Mouse (Mus musculus) macrophage (primary cell): ENCODE measurements around the gene Atp2a1. TPM values are rescaled to one million over a fixed set of nuclear protein-coding genes. Genes with fewer than 3 reads are reported as not detected.

Experiments
- H3K27ac ChIP-seq: fragments of 350-480 bp; formaldehyde crosslinking; 2 replicates; pipeline ENCODE4 v1.9.0; 2021
- H3K36me3 ChIP-seq: fragments of 350-480 bp; formaldehyde crosslinking; 2 replicates; pipeline ENCODE4 v1.9.0; 2021; ENCODE audit errors: inconsistent target
- H3K4me3 ChIP-seq: fragments of 350-480 bp; formaldehyde crosslinking; 2 replicates; pipeline ENCODE4 v1.9.0; 2021; ENCODE audit errors: inconsistent target
- H3K79me2 ChIP-seq: fragments of 350-480 bp; formaldehyde crosslinking; 2 replicates; pipeline ENCODE4 v1.9.0; 2021; ENCODE audit errors: inconsistent target
- WGBS: methylation state at CpG from one replicate; pipeline ENCODE4 v1.1.7; 2026; ENCODE audit warnings: inconsistent platforms; ENCODE audit not compliant: missing documents; 5-methylcytosine and 5-hydroxymethylcytosine counted together
- polyA plus RNA-seq: library from polyadenylated mRNA; stranded (reverse); fragments of 250-400 nt; gene quantifications from 3 replicates; pipeline ENCODE4 v1.2.4, GENCODE M21; 2018; ENCODE audit warnings: inconsistent platforms

Gene Atp2a1
- polyA plus RNA-seq, 1 experiment from 2014 or later = not detected

DNA sequence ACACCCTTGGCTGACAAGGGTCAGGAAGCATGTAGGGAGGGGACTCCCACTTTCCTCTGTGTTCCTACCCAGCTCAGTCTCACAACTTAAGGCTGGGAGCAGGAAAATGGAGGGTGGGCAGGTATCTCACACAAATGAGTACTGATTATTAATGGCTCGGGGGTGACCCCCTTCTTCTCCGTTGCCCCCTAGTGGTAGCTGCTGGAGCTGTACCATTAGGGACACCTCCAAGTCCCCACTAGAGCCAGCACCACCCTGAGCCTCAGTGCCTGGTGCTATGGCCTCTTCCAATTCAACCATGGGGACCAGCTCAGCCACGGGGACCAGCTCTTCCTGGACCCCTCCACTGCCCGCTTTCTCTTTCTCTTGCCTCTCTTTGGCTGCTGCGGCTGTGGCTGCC, 4.4 kb upstream of the Atp2a1 start:
- WGBS = 51% methylated on average over 5 of the region's 5 CpGs
- no peak overlapping the region for H3K27ac ChIP-seq
- H3K79me2 ChIP-seq = no peaks in the 10 kb centered on the region
- H3K36me3 ChIP-seq = peaks cover 41% of the 10 kb centered on the region
- no peak overlapping the region for H3K4me3 ChIP-seq

DNA sequence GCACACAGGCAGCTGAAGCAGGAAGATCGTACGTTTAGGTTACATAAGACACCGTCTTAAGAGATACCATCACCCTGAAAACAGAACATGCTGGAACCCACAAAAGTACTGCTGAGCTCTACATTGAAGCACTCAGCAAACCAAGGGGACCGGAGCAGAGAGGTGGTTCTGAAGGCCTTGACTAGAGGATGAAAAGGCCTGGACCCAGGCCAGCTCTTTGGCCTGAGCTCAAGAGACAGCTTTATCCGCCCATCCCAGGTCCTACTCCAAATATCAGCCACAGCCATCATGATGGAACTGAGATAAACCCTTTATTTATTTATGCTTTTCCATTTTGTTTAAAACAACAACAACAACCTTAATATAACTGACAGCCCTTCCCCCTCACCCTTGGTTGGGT, 3.8 kb upstream of the Atp2a1 start:
- WGBS = 86% methylated on average over 5 of the region's 5 CpGs
- no peak overlapping the region for H3K27ac ChIP-seq
- H3K36me3 ChIP-seq = peaks cover 37% of the 10 kb centered on the region
- no peaks in the 10 kb centered on the region for H3K79me2 ChIP-seq
- H3K4me3 ChIP-seq = no peak overlapping the region

DNA sequence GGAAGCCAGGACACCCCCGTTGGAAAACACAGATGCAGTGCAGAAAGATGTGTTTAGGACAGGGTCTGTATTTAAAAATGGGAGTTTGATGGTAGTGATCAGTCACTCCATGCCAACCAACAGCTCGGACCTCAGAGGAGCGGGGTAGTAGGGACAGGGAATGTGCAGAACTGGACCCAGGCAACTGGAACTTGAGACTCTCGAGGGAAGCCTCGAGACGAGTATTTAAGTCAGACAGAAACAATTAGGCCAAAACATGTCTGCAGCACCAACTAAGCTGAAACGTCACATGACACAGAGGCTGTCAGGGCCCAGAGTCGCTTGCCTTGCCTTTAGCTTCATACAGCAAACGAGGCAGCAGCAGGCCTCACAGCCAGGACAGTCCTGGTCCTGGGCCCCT, 3.2 kb upstream of the Atp2a1 start:
- WGBS = 83% methylated on average over 8 of the region's 9 CpGs
- no peak overlapping the region for H3K27ac ChIP-seq
- H3K36me3 ChIP-seq = peaks cover 31% of the 10 kb centered on the region
- no peaks in the 10 kb centered on the region for H3K79me2 ChIP-seq
- H3K4me3 ChIP-seq = no peak overlapping the region

DNA sequence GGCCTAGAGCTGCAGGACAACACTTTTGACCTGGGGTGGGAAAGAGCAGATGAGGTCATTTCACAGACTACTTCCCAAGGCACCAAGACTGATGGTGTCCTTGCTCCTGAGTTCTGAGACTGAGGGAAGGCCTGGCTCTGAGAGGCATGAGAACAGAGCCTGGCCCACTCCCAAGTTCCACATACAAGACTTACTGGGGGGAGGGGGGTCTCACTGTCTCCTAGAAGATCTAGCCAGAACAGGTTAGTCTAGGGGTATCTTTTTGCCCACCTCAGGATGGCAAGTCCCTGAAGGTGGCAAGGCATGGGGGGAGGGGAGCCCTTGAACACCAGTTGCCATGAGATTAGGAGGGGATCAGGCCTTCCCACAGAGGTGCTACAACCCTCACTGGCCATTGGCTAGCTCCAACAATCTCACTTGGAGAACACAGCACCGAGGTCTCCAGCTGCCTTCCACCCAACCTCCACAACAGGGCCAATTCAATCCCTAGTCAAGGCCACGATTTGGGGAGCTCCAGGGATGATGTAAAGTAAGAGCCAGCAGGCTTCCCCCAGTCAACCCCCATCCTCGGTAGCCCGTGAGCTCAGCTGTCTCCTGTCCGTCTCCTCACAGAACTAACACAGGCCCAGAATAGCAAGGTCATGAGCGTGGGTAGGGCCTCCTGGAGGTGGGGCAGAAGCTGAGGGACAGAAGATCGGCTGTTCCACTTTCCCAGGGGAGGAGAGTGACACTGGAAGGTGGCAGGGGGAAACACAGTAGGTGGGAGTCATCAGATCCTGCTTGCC, 2.5 kb upstream of the Atp2a1 start:
- WGBS = 71% methylated on average over 5 of the region's 7 CpGs
- H3K27ac ChIP-seq = no peak overlapping the region
- no peaks in the 10 kb centered on the region for H3K79me2 ChIP-seq
- H3K36me3 ChIP-seq = peaks cover 29% of the 10 kb centered on the region
- no peak overlapping the region for H3K4me3 ChIP-seq

DNA sequence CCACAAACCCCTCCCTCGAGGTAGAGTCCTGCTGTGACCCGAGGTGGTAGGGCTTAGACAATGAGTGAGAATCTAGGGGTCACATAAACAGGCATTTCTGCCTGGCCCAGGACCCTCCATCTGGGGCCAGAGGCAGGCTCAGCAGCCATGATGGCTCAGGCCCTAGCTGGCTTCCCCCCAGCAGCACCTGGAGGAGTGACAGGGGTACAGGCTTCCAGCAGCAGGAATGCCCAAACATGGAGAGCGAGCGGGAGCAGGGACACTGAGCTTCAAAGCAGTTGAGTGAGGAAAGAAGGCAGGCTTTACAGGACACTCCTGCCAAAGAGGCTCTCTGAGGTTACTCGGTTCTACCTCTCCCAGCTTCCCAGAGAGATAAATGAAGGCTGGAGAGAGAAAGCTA, 1.9 kb upstream of the Atp2a1 start:
- Histone ChIP-seq H3K36me3 (peaks cover 29% of the 10 kb centered on the region), H3K27ac (no peak overlapping the region), H3K79me2 (no peaks in the 10 kb centered on the region), H3K4me3 (no peak overlapping the region)
- 84% methylated on average over 5 of the region's 5 CpGs for WGBS

DNA sequence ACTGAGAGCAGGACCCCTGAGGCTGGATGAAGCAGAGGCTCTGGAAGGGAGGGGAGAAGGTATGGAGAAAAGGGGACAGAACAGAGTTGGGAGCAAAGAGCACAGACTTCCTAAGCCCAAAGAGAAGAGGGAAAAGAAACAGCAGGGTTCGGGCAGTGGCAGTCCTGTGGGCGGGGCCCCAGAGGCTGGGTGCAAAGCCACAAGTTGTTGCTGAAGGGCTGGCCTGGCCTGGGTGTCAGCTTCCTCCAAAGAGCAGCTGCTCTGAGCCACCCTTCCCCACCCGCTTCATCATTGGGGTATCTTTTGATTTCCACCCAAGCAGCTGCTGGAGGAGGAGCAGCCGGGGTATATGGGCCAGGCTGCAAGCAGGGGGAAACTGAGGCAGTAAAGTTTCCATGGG, 1.2 kb upstream of the Atp2a1 start:
- H3K4me3 ChIP-seq = no peak overlapping the region
- WGBS = 5% methylated on average over 4 of the region's 4 CpGs
- no peaks in the 10 kb centered on the region for H3K79me2 ChIP-seq
- H3K27ac ChIP-seq = no peak overlapping the region
- peaks cover 25% of the 10 kb centered on the region for H3K36me3 ChIP-seq

DNA sequence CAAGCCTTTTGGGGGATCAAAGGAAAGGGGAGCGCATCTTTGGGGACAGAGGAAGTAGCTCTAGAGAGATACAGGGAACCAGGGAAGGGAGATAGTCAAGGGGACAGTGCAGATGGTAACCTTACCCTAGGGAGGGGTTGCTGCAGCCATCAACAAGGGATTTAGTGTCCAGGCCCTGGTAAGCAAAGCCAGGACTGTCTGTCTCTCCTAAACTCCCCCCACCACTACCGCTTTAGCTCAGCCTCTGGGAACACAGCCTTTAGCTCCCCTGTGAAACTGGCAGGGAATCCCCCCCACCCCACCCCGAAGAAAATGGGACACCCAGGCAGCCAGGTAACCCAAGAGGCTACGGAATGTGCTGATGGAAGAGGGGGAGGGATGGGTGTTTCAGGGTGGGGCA, 639 bp upstream of the Atp2a1 start:
- peaks cover 19% of the 10 kb centered on the region for H3K36me3 ChIP-seq
- H3K27ac ChIP-seq = no peak overlapping the region
- WGBS = 70% methylated on average over 4 of the region's 4 CpGs
- no peaks in the 10 kb centered on the region for H3K79me2 ChIP-seq
- no peak overlapping the region for H3K4me3 ChIP-seq

DNA sequence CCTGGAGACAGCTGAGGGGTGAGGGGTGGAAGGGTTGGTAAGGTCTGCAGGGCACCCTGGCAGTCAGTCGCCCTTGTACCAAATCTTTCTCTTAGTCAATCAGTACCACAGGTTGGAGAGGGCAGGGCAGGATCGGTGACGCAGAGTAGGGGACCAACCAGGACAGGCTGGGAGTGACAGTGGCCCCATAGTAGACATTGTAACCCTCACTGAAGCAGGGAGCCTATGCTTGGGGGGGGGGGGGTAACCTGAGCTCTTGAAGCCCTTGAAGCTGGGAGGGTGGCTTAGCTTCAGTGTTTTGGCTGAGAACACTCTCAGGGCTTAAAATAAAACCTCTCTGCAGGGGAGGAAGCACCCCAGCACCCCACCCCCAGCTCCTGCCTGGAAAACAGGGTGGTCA, 1.3 kb downstream of the Atp2a1 start:
- peaks cover under 1% of the 10 kb centered on the region; the same call in 1 of the 2 replicates for H3K36me3 ChIP-seq
- H3K4me3 ChIP-seq = no peak overlapping the region
- no peak overlapping the region for H3K27ac ChIP-seq
- WGBS = 90% methylated on average over 3 of the region's 3 CpGs
- no peaks in the 10 kb centered on the region for H3K79me2 ChIP-seq

DNA sequence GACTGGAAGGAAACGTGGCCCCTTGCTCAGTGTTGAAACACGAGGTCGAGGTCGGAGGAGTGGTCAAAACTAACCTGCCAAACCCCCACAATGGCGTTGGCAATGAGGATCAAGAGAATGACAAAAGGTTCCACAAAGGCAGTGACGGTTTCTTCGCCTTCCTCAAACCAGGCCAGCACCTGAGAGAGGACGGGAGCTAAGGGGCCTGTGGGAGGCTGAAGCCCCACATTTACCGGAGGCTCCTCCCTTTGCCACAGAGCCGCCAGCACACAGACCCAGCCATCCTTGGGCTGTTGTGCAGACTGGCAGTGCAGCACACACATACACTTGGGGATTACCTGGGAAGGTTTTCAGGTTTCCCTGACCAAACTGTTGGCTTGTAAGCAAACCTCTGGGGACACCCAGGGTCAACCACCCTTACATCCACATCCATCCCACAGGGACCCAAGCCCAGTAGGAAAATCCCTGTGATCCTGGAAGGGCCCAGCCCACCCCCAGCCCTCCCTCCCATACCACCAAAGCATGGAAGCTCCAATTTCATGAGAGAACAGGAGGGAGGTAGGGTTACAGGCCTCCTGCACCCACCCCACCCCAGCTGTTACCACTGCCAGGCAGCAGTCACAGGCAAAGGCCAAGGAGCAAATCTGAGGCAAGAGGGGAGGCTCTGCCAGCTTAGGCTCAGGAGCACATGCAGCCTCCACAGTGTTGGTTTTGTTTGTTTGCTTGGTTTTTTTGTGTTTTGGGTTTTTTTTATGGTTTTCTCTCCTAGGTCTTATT, 2.1 kb downstream of the Atp2a1 start:
- Histone ChIP-seq H3K4me3 (no peak overlapping the region), H3K36me3 (no peaks in the 10 kb centered on the region), H3K79me2 (no peaks in the 10 kb centered on the region), H3K27ac (no peak overlapping the region)
- 66% methylated on average over 10 of the region's 10 CpGs for WGBS

DNA sequence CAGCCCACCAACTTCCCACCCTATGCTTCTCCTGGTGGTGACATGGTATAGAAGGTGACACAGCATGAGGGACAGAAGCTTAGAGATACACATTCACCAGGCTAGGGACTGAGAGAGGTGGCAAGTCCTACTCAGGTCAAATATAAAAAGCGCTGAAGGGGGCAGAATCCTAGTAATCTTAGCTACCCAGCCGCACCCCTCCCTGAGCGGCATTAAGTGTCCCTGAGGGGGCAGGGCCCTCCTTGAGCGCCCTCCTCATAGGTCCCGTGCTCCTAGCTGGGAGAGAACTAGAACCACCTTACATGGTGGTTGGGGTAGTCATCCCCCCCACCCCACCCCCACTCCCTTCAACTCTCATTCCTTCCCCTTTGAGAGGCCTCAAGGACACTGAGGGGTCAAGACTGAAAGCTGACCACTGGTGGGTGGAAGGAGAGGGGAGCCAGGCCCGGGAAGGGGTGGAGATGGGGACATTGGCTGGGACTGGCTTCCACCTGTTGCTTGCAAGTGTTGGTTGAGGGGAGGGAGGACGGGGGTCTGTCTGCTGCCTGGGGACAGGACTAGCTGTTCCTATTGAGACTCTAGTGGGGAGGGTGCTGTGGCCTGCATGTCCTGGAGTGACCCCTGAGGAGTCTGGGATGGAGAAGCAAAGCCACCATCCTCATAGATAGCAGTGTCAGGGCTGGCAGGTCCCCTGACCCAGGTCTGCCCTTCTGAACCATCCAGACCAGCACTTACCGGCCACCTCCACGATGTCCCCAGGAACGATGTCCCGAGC, 3.9 kb downstream of the Atp2a1 start:
- WGBS = 94% methylated on average over 11 of the region's 11 CpGs
- Histone ChIP-seq H3K36me3 (no peaks in the 10 kb centered on the region), H3K27ac (no peak overlapping the region), H3K4me3 (no peak overlapping the region), H3K79me2 (no peaks in the 10 kb centered on the region)

DNA sequence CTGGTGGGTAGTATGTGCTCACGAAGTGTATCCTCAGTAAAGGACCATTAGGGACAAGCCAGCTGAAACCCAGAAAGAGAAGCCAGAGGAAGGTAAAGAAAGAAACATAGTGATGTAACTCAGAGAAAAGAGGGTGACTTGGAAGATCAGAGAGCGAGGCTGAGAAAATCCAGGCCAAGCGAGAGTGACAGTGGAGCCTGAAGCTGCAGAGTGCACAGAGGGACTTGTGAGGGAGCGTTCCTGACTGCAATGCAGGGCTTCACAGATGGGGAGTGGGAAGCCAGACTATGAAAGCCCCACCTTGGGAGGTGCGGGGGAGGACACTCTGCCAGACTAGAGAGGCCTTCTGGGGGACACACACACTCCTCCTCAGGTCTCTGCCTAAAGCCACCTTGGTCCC, 4.7 kb downstream of the Atp2a1 start:
- H3K36me3 ChIP-seq = no peaks in the 10 kb centered on the region
- 92% methylated on average over 5 of the region's 5 CpGs for WGBS
- no peak overlapping the region for H3K27ac ChIP-seq
- H3K4me3 ChIP-seq = no peak overlapping the region
- no peaks in the 10 kb centered on the region for H3K79me2 ChIP-seq

DNA sequence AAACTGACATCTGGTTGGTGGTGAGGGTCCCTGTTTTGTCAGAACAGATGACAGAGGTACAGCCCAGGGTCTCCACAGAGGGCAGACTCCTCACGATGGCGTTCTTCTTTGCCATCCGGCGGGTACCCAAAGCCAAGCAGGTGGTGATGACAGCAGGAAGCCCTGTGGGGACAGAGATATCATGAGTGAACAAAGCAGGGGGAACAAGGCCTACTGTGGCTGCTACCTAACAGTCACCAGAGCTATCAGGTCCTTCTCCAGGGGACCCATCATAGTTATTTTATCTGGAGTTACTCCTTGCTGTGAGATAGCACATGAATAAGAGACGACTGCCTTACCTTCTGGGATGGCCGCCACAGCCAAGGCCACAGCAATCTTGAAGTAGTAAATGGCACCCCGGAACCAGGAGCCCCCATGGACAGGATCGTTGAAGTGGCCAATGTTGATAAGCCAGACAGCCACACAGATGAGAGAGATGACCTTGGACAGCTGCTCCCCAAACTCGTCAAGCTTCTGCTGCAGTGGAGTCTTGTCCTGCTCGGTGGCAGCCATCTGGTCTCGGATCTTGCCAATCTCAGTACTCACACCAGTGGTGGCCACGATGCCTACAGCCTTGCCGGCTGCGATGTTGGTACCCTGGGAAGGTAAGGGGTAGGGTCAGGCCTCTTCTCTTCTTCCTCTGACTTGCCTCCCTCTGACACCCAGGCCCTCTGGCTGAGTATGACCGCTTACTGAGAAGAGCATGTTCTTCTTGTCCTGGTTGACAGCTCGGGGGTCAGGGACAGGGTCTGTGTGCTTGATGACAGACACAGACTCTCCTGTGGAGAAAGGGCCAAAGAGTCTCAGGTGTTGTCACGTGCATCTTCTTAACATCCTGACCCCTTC, 6.3 kb downstream of the Atp2a1 start:
- no peak overlapping the region for H3K27ac ChIP-seq
- no peak overlapping the region for H3K4me3 ChIP-seq
- no peaks in the 10 kb centered on the region for H3K36me3 ChIP-seq
- no peaks in the 10 kb centered on the region for H3K79me2 ChIP-seq
- 84% methylated on average over 17 of the region's 17 CpGs for WGBS

DNA sequence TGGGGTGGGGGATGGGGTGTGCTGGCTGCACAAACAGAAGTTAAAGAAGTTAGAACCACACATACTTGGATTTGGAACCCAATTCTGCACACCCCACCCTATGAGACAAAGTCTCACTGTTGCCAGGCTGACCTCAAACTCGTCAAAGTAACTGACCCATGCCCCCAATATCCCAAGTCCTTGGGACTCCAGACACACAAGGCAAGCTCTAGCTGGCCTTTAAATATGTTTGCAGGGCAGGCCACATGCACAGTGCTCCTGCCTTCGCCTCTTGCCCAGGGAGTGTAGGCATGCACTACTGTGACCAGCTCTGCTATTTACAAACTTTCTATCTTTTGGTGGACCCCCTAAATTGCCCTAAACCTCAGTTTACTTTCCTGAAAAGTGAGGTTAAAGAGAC, 7.7 kb downstream of the Atp2a1 start:
- Histone ChIP-seq H3K27ac (no peak overlapping the region), H3K4me3 (no peak overlapping the region), H3K36me3 (no peaks in the 10 kb centered on the region), H3K79me2 (no peaks in the 10 kb centered on the region)
- 92% methylated on average over 2 of the region's 2 CpGs for whole genome bisulfite sequencing

DNA sequence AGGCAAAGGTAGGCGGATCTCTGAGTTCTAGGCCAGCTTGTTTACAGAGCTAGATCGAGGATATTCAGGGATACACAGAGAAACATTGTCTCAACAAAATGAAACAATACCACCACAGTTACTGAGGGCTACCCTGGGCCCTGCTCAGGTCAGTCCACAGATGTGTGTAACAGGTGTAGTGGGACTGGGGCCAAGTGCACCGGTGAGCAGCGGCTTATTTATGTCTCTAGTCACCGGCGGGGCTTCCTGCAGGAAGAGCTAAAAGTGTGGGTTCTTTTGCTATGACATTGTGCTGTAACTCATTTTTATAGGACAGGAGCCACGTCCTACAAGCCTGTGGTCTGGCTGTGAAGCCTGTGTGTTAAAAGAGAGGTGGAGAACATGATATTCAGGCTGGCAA, 9.0 kb downstream of the Atp2a1 start:
- Histone ChIP-seq H3K36me3 (no peaks in the 10 kb centered on the region), H3K27ac (no peak overlapping the region), H3K4me3 (no peak overlapping the region), H3K79me2 (no peaks in the 10 kb centered on the region)
- WGBS = 39% methylated on average over 7 of the region's 7 CpGs
